Mouse (Mus musculus) embryonic facial prominence, embryonic 11.5 days (tissue): Measurements from ENCODE around the gene Igf1r. TPM values are rescaled to one million over a fixed set of nuclear protein-coding genes. Genes with fewer than 3 reads are reported as not detected.
A peak's percentile ranks its signal among the peaks of the same experiment; 100 is the strongest.

Source experiments
- ATAC-seq: fragments of 200-750 bp; cut with Nextera tagmentation; replicated peaks from 2 replicates; pipeline ENCODE4 v1.8.0; 2017; ENCODE audit warnings: low read depth; ENCODE audit not compliant: insufficient number of reproducible peaks, low FRiP score, low TSS enrichment
- DNase-seq: peaks from one replicate; pipeline ENCODE4 v3.0.0-alpha.2; 2015; ENCODE audit warnings: low spot score
- H3K27ac ChIP-seq: fragments of 300-500 bp; sonication (generic); replicated peaks from 2 replicates; pipeline ENCODE4 v1.5.1; 2014; ENCODE audit warnings: mild to moderate bottlenecking, low read depth, low read length, control low read depth
- H3K27me3 ChIP-seq: fragments of 300-500 bp; sonication (generic); 2 replicates; pipeline ENCODE4 v1.6.1; 2014; ENCODE audit warnings: mild to moderate bottlenecking, low read length, moderate library complexity, mixed read lengths; ENCODE audit not compliant: control insufficient read depth, insufficient read depth
- H3K36me3 ChIP-seq: fragments of 300-500 bp; sonication (generic); replicated peaks from 2 replicates; pipeline ENCODE4 v1.6.1; 2014; ENCODE audit warnings: low read depth, mild to moderate bottlenecking, low read length, moderate library complexity, mixed read lengths; ENCODE audit not compliant: control insufficient read depth, insufficient read depth
- H3K4me1 ChIP-seq: fragments of 300-500 bp; sonication (generic); 2 replicates; pipeline ENCODE4 v1.6.1; 2014; ENCODE audit warnings: low read length, mixed read lengths; ENCODE audit not compliant: control insufficient read depth, insufficient read depth
- H3K4me2 ChIP-seq: fragments of 300-500 bp; sonication (generic); 2 replicates; pipeline ENCODE4 v1.6.1; 2014; ENCODE audit warnings: low read depth, mild to moderate bottlenecking, control low read depth, low read length, moderate library complexity
- H3K4me3 ChIP-seq: fragments of 300-500 bp; sonication (generic); 2 replicates; pipeline ENCODE4 v1.5.1; 2014; ENCODE audit warnings: low read depth, low read length, control low read depth
- H3K9ac ChIP-seq: fragments of 300-500 bp; sonication (generic); replicated peaks from 2 replicates; pipeline ENCODE4 v1.6.1; 2014; ENCODE audit warnings: mild to moderate bottlenecking, control low read depth, low read length
- H3K9me3 ChIP-seq: fragments of 300-500 bp; sonication (generic); replicated peaks from 2 replicates; pipeline ENCODE4 v1.6.1; 2016; ENCODE audit warnings: mild to moderate bottlenecking, low read length, inconsistent platforms, mixed read lengths; ENCODE audit not compliant: control insufficient read depth
- WGBS: fragments of 180-500 bp; shearing (Covaris S2); extraction: QIAGEN DNeasy Blood & Tissue Kit; methylation state at CpG from one replicate; pipeline ENCODE4 v1.1.7; 2014; 5-methylcytosine and 5-hydroxymethylcytosine counted together
- polyA plus RNA-seq: library from polyadenylated mRNA; unstranded; fragments of >200 nt; fragmentation: Nextera tagmentation; extraction: Ambion mirVana; gene quantifications from 2 replicates; pipeline ENCODE4 v1.2.1, GENCODE M21; 2014

Igf1r gene
- polyA plus RNA-seq, 1 experiment from 2014 or later: 19.4 TPM

- H3K4me3 ChIP-seq: no peak overlapping the region
- no peaks in the 10 kb centered on the region for H3K36me3 ChIP-seq
- 45% methylated on average over 6 of the region's 6 CpGs for WGBS
- peaks cover 2% of the 10 kb centered on the region; the same call in 1 of the 2 replicates for H3K4me1 ChIP-seq
- H3K9me3 ChIP-seq: no peaks in the 10 kb centered on the region
- no peak overlapping the region for H3K27ac ChIP-seq
- no peaks in the 10 kb centered on the region for H3K27me3 ChIP-seq
- no peak overlapping the region for H3K9ac ChIP-seq
- DNase-seq: no peak
- no peak for ATAC-seq
- no peak overlapping the region for H3K4me2 ChIP-seq
Observed at GRCm38 (mm10) chr7:68133679-68134078, 181.1 kb downstream of the Igf1r start.

- no peaks in the 10 kb centered on the region for H3K27me3 ChIP-seq
- 88% methylated on average over 16 of the region's 16 CpGs for WGBS
- no peaks in the 10 kb centered on the region for H3K36me3 ChIP-seq
- no peaks in the 10 kb centered on the region for H3K9me3 ChIP-seq
- H3K9ac ChIP-seq: no peak overlapping the region
- DNase-seq: no peak
- H3K4me3 ChIP-seq: no peak overlapping the region
- peaks cover 2% of the 10 kb centered on the region; the same call in 1 of the 2 replicates for H3K4me1 ChIP-seq
- H3K4me2 ChIP-seq: no peak overlapping the region
- no peak for ATAC-seq
- H3K27ac ChIP-seq: no peak overlapping the region
Observed at GRCm38 (mm10) chr7:68134948-68135347, 182.3 kb downstream of the Igf1r start.

GRCm38 (mm10) chr7:68136056-68136455 is 183.4 kb downstream of the Igf1r start:
- Histone ChIP-seq H3K4me3 (no peak overlapping the region), H3K4me1 (no peaks in the 10 kb centered on the region), H3K27ac (no peak overlapping the region), H3K9ac (no peak overlapping the region), H3K9me3 (no peaks in the 10 kb centered on the region), H3K36me3 (no peaks in the 10 kb centered on the region), H3K27me3 (no peaks in the 10 kb centered on the region), H3K4me2 (no peak overlapping the region)
- DNase-seq (no peak), ATAC-seq (no peak)
- WGBS: 85% methylated on average over 10 of the region's 10 CpGs

- 40% methylated on average over 2 of the region's 2 CpGs for WGBS
- H3K4me1 ChIP-seq: no peaks in the 10 kb centered on the region
- no peaks in the 10 kb centered on the region for H3K27me3 ChIP-seq
- no peak overlapping the region for H3K4me3 ChIP-seq
- H3K36me3 ChIP-seq: no peaks in the 10 kb centered on the region
- H3K9me3 ChIP-seq: no peaks in the 10 kb centered on the region
- H3K9ac ChIP-seq: no peak overlapping the region
- no peak overlapping the region for H3K27ac ChIP-seq
- no peak for DNase-seq
- H3K4me2 ChIP-seq: no peak overlapping the region
- ATAC-seq: no peak
Observed at GRCm38 (mm10) chr7:68139384-68139783, 186.8 kb downstream of the Igf1r start.

GRCm38 (mm10) chr7:68140041-68140807 is 187.6 kb downstream of the Igf1r start:
- no peak overlapping the region for H3K4me2 ChIP-seq
- H3K27ac ChIP-seq: no peak overlapping the region
- H3K27me3 ChIP-seq: no peaks in the 10 kb centered on the region
- H3K4me1 ChIP-seq: no peaks in the 10 kb centered on the region
- ATAC-seq: no peak
- no peak for DNase-seq
- no peak overlapping the region for H3K4me3 ChIP-seq
- H3K9me3 ChIP-seq: no peaks in the 10 kb centered on the region
- no peak overlapping the region for H3K9ac ChIP-seq
- 74% methylated on average over 11 of the region's 11 CpGs for WGBS
- H3K36me3 ChIP-seq: no peaks in the 10 kb centered on the region

GRCm38 (mm10) chr7:68144266-68144665 is 191.6 kb downstream of the Igf1r start:
- H3K4me1 ChIP-seq: no peaks in the 10 kb centered on the region
- H3K4me2 ChIP-seq: no peak overlapping the region
- no peak overlapping the region for H3K4me3 ChIP-seq
- no peaks in the 10 kb centered on the region for H3K36me3 ChIP-seq
- H3K27ac ChIP-seq: no peak overlapping the region
- ATAC-seq (no peak), DNase-seq (no peak)
- WGBS: 78% methylated on average over 6 of the region's 6 CpGs
- no peak overlapping the region for H3K9ac ChIP-seq
- H3K27me3 ChIP-seq: no peaks in the 10 kb centered on the region
- no peaks in the 10 kb centered on the region for H3K9me3 ChIP-seq

GRCm38 (mm10) chr7:68148297-68149048 is 195.8 kb downstream of the Igf1r start:
- ATAC-seq (no peak), DNase-seq (no peak)
- no peaks in the 10 kb centered on the region for H3K4me1 ChIP-seq
- H3K9ac ChIP-seq: peak overlapping the region; percentile 30; the same call in 1 of the 2 replicates
- H3K4me3 ChIP-seq: no peak overlapping the region
- H3K36me3 ChIP-seq: no peaks in the 10 kb centered on the region
- H3K9me3 ChIP-seq: no peaks in the 10 kb centered on the region
- H3K4me2 ChIP-seq: no peak overlapping the region
- no peak overlapping the region for H3K27ac ChIP-seq
- 60% methylated on average over 20 of the region's 20 CpGs for WGBS
- H3K27me3 ChIP-seq: no peaks in the 10 kb centered on the region

- H3K36me3 ChIP-seq: no peaks in the 10 kb centered on the region
- no peak for ATAC-seq
- no peak overlapping the region for H3K4me3 ChIP-seq
- H3K27ac ChIP-seq: no peak overlapping the region
- H3K9ac ChIP-seq: no peak overlapping the region
- no peaks in the 10 kb centered on the region for H3K4me1 ChIP-seq
- H3K9me3 ChIP-seq: no peaks in the 10 kb centered on the region
- 37% methylated on average over 5 of the region's 5 CpGs for WGBS
- no peaks in the 10 kb centered on the region for H3K27me3 ChIP-seq
- no peak for DNase-seq
- no peak overlapping the region for H3K4me2 ChIP-seq
Observed at GRCm38 (mm10) chr7:68151892-68152291, 199.3 kb downstream of the Igf1r start.
